Mouse (Mus musculus) midbrain, embryonic 14.5 days (tissue): ENCODE data around the gene H2-M11. TPM values are rescaled to one million over a fixed set of nuclear protein-coding genes. Genes with fewer than 3 reads are reported as not detected.

Experiments
- ATAC-seq: fragments of 200-750 bp; cut with Nextera tagmentation; 2 replicates; pipeline ENCODE4 v1.8.0; 2017; ENCODE audit warnings: moderate number of reproducible peaks, moderate library complexity; ENCODE audit not compliant: low FRiP score, low TSS enrichment
- DNase-seq: peaks from one replicate; pipeline ENCODE4 v3.0.0-alpha.2; 2015
- H3K27ac ChIP-seq: fragments of 300-500 bp; sonication (generic); replicated peaks from 2 replicates; pipeline ENCODE4 v1.5.1; 2014; ENCODE audit warnings: mild to moderate bottlenecking, low read depth, low read length, moderate library complexity
- H3K27me3 ChIP-seq: fragments of 300-500 bp; sonication (generic); 2 replicates; pipeline ENCODE4 v1.6.1; 2014; ENCODE audit warnings: low read length, control low read depth, mixed read lengths; ENCODE audit not compliant: control insufficient read depth, insufficient read depth
- H3K36me3 ChIP-seq: fragments of 300-500 bp; sonication (generic); 2 replicates; pipeline ENCODE4 v1.6.1; 2014; ENCODE audit warnings: low read length, control low read depth; ENCODE audit not compliant: control insufficient read depth, insufficient read depth
- H3K4me1 ChIP-seq: fragments of 300-500 bp; sonication (generic); 2 replicates; pipeline ENCODE4 v1.6.1; 2014; ENCODE audit warnings: mild to moderate bottlenecking, antibody characterized with exemption, low read length, control low read depth; ENCODE audit not compliant: control insufficient read depth, insufficient read depth
- H3K4me2 ChIP-seq: fragments of 300-500 bp; sonication (generic); 2 replicates; pipeline ENCODE4 v1.6.1; 2014; ENCODE audit warnings: mild to moderate bottlenecking, low read length, moderate library complexity
- H3K4me3 ChIP-seq: fragments of 300-500 bp; sonication (generic); replicated peaks from 2 replicates; pipeline ENCODE4 v1.5.1; 2014; ENCODE audit warnings: low read depth, low read length
- H3K9ac ChIP-seq: fragments of 300-500 bp; sonication (generic); replicated peaks from 2 replicates; pipeline ENCODE4 v1.6.1; 2014; ENCODE audit warnings: mild to moderate bottlenecking, low read length, moderate library complexity
- H3K9me3 ChIP-seq: fragments of 300-500 bp; sonication (generic); 2 replicates; pipeline ENCODE4 v1.6.1; 2016; ENCODE audit warnings: low read length, control low read depth, mixed read lengths; ENCODE audit not compliant: control insufficient read depth
- WGBS: fragments of 180-500 bp; shearing (Covaris S2); extraction: QIAGEN DNeasy Blood & Tissue Kit; methylation state at CpG from one replicate; pipeline ENCODE4 v1.1.7; 2014; 5-methylcytosine and 5-hydroxymethylcytosine counted together
- polyA plus RNA-seq: library from polyadenylated mRNA; unstranded; fragments of >200 nt; fragmentation: Nextera tagmentation; extraction: Ambion mirVana; gene quantifications from 2 replicates; pipeline ENCODE4 v1.2.1, GENCODE M21; 2014

H2-M11 gene
- not detected in 2 replicates for polyA plus RNA-seq

DNA sequence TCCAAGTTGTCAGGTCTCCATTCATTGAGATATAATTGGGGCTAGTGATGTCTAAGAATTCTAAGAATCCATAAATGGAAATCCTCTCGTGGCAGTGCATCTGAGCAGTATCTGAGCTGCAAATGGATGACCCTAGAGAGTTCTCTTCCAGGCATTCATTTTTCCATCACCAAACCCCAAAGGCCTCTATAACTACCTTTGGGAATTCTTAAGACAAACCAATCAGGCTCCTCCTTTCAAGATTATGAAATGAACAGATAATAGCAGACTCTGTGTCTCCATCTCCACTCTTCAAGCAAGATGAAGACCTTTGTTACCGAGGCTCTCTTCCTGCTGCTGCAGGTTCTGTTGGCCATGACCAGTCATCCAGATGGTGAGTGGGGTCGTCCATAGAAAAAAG is at the start of gene H2-M11:
H2-M11 (plus strand) TSS at position 301 of the 400 bp plus-strand sequence.
- H3K4me3 ChIP-seq: no peak within 1 kb of the TSS
- H3K27me3 ChIP-seq: no peaks in the 10 kb centered on the region
- H3K9me3 ChIP-seq: no peaks in the 10 kb centered on the region
- ATAC-seq: no peak
- no peaks in the 10 kb centered on the region for H3K36me3 ChIP-seq
- H3K9ac ChIP-seq: no peak within 1 kb of the TSS
- no peak within 1 kb of the TSS for H3K4me2 ChIP-seq
- WGBS: 55% methylated on average over 3 of the region's 3 CpGs
- H3K27ac ChIP-seq: no peak within 1 kb of the TSS
- no peak for DNase-seq
- H3K4me1 ChIP-seq: no peaks in the 10 kb centered on the region

DNA sequence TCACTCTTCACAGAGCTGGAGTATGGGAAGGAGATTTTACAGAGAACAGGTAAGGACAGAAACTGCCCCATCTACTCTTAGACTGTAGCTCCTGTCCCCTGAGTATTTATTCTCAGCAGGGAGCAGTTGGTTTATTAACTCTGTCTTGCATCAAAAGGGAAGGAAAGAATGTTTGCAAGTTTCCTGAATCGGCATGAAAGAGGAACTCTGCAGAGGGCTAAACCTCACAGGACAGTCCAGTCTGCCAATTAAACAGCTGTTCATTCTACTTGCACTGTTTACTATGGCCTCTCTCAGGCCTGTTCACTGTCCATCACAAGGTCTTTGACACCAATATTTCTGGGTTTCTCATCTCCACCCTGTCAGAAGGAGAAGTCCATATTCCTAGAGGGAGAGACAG is 46.4 kb upstream of the H2-M11 start:
- no peak overlapping the region for H3K4me2 ChIP-seq
- H3K9me3 ChIP-seq: no peaks in the 10 kb centered on the region
- no peaks in the 10 kb centered on the region for H3K27me3 ChIP-seq
- no peaks in the 10 kb centered on the region for H3K36me3 ChIP-seq
- H3K9ac ChIP-seq: no peak overlapping the region
- H3K4me1 ChIP-seq: no peaks in the 10 kb centered on the region
- no peak overlapping the region for H3K27ac ChIP-seq
- no peak overlapping the region for H3K4me3 ChIP-seq
- 69% methylated on average over 1 of the region's 1 CpGs for whole genome bisulfite sequencing
- no peak for ATAC-seq
- no peak for DNase-seq

DNA sequence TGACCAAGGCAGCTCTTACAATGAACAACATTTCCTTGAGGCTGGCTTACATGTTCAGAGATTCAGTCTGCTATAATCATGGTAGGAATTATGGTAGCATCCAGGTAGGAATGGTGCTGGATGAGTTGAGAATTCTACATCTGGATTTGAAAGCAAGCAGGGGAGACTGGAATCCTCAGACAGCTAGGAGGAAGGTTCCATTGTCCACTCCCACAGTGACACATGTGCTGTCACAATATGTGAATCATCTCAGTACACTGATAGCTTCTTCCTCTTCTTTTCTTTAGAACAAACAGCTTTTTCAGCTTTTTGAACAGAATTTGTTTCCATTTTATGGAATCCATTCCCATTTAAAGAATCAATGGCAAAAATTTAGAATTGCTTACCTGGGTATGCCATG is 43.0 kb upstream of the H2-M11 start:
- Histone ChIP-seq H3K27ac (no peak overlapping the region), H3K4me3 (no peak overlapping the region), H3K36me3 (no peaks in the 10 kb centered on the region), H3K4me2 (no peak overlapping the region), H3K9me3 (no peaks in the 10 kb centered on the region), H3K4me1 (no peaks in the 10 kb centered on the region), H3K27me3 (no peaks in the 10 kb centered on the region), H3K9ac (no peak overlapping the region)
- DNase-seq (no peak), ATAC-seq (no peak)

Other genes with a start within 250 kb of the H2-M11 start
- gene H2-M10.1, start 220.9 kb upstream of the H2-M11 start, polyA plus RNA-seq: not detected in 2 replicates
- not detected in 2 replicates for gene H2-M10.3, start 178.7 kb upstream of the H2-M11 start, polyA plus RNA-seq
- not detected in 2 replicates for gene H2-M10.4, start 84.7 kb upstream of the H2-M11 start, polyA plus RNA-seq
- not detected in 2 replicates for gene H2-M9, start 95.6 kb downstream of the H2-M11 start, polyA plus RNA-seq
- not detected in 2 replicates for gene H2-M1, start 125.1 kb downstream of the H2-M11 start, polyA plus RNA-seq
- gene H2-M10.5, start 225.8 kb downstream of the H2-M11 start, polyA plus RNA-seq: not detected in 2 replicates